Mouse (Mus musculus): ENCODE data around the gene Tmem212.
"Not testable (repeated sequence)": the region's sequence is repeated elsewhere in the genome, so short reads cannot be mapped to it uniquely, and the experiment has no call there.

The Tmem212 gene

DNA sequence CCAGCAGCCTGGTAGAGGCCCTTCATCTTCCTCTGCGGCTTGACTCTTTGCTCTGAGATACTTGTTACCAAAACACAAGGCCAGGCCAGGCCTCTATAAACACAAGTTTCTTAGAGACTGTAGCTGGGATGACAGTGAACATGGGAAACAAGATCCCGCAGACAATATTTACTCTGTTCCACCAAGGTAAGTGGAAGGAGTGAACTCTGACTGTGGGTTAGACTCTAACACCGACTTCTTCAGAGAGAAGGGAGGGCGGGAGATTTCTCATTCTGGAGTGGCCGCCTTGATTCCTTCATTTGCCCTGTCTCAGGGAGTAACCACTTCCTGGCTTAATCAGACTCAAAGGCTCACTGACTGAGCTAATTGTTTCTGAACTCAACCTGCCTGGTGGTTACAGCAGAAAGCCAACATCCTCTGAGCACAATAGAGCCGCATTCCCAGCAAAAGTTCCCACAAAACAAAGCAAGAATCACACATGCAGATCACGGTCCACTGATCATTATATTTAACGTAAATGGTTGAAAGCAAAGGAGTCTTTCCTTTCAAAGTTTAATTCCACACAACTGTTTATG is at the start of gene Tmem212:
Gene Tmem212 (minus strand): TSS at position 51 of the 575 bp plus-strand sequence.
- no peak for DNase-seq (ENCODE audit: low read depth in 2 of 2, low spot score in 2 of 2)

DNA sequence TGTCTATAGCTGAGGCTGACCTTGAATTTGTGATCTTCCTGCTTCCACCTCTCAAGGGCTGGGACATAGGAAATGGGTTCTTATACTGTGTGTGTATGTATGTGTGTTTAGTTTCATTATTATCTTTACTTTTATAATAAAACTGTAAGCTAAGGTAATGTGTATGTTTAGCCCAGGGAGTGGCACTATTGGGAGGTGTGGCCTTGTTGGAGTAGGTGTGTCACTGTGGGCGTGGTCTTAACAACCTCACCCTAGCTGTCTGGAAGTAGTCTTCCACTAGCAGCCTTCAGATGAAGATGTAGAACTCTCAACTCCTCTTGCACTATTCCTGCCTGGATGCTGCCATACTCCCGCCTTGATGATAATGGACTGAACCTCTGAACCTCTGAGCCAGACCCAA is 49.2 kb upstream of the Tmem212 start:
- DNase-seq (ENCODE audit: low read depth in 2 of 2, low spot score in 2 of 2) = not testable (repeated sequence)

DNA sequence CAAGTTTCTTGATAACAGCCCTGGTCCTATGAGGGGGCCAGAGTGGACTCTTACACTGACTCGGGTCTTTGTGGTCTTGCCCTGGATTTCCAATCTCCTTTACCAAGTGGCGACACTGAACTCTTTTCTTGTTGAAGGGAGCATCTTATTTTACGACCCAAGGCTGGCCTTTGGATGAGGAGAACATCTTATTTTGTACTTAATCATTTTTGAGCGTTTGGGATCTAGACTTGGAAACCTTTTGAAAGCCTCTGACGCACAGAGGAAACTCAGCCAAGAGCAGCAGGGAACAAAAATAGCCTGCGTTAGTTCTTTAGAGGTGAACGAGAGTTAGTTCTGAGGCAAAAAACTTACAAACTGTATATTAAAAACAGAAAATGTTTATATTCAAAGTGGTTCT is 46.8 kb upstream of the Tmem212 start:
- DNase-seq (ENCODE audit: low read depth in 2 of 2, low spot score in 2 of 2) = no peak

DNA sequence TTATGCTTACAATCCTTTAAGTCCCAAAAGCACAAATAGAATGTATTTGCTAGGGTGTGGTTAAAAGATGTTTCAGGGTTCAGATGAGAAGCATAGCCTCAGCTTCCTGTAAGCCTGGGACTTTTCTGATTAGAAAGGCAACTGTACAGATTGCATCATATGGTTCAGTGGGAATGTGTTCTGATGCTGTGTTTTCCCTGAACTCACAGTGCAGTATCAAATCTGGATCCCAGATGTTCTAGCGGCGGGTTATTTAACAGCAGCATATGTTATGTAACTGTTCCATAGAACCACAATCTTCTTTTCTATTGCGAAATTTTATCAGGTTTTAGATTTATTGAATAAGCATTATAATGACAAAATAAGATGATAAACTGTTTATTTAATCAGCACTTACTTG is 45.5 kb upstream of the Tmem212 start:
- no peak for DNase-seq (ENCODE audit: low read depth in 2 of 2, low spot score in 2 of 2)

DNA sequence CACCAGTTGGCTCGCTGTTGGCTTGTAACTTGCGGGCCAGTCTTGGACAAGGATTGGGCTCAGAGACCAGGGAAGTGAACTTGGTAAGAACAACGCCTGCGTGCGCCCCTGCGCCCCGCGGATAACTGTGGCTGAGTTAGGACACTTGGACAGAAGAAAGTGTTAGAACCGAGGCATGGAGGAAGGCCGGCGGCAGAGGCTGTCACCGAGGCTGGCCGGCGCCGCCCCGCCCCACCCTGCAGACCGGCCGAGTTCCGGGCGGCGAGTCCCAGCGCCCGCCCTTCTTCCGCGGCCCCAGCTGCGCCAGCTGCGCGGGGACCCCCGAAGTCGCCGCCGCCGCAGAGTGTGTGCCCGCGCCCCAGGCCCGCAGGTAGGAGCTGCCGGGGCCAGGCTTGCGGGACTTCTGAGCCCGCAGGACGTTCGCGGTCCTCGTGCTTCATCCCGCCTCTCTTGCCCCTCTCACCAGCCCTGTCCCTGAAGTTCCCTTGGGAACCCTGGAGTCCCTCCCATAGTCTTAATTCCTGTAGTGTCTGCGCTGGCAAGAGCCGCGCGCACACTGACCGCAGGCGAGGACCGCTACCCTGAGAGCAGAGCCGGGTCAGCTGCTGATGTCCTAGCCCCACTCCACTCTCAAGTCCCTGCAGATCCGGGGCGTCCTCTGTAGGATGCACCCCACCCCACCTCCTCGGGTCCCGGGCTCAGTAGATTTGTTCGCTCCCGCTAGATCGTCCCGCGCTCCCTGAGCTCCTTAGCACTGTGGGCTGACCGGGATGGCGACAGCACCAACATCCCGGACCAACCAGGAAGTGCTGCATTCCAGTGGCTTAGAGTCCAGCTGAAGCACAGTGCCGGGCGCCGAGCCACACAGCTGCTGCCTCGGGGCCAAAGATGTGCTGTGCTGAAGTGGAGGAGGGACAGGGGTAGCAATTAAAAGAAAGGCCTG is 42.5 kb upstream of the Tmem212 start, which contains the start of gene Pld1:
Gene Pld1 (plus strand): TSS at position 315 of the 943 bp plus-strand sequence.
- no peak for DNase-seq (ENCODE audit: low read depth in 2 of 2, low spot score in 2 of 2)

DNA sequence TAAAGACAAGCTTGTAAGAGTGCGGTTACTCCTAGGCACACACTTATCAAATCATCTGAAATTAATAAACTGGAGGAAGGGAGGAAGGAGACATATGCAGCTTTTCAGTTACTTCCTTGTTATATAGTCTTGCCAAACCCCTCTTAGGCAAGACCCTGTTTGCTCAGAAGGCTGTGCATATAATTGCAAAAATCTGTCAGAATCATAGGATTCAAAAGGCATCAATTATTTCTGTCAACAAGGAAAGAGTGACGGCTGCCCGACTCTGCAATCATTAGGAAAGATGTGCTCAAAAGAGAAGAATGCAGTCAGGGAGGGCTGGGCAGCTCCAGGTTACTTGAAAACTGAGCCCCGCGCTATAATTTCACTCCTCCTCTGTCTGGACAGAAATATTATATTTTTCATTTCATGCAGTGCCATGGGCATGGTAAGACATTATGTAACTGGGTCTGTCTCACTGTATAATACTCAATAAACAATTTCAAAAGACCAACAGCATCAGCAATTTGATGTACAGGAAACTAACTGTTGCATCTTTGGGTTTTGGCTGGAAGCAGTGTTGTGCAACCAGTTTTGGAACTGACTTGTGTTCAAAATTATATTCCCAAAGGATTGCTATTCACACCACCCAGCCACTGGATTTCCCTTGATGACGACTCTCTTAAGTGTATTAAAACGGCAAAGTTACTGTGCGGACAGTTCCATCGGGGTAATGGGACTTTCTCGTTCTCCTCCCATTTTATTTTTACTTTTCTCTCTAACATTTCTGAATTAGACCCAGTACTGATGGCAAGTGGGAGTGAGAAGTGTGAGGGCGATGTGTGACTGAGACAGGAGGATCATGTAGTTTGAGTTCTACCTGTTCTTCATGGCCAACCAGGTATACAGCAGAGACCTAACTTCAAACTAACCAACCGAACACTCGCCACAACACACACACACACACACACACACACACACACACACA is 41.3 kb upstream of the Tmem212 start:
- no peak for DNase-seq (ENCODE audit: low read depth in 2 of 2, low spot score in 2 of 2)

DNA sequence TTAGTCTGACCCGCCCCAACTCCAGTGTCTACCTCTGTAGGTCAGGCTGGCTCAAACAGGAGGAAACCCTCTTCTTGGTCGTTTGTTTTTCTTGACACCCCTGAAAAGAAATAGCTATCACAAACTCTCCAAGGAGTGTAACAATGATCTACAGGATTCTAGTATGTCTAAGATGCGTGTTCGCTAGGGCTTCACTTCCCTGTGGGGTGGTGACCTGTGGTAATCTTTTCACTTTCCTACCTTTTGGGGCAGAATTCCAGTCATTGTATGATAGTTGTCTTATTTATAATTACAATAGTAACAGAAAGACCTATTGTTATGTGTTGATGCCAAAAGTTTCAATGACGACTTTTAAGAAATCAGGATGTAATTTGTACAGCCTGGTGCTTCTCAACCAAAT is 40.6 kb upstream of the Tmem212 start:
- DNase-seq (ENCODE audit: low read depth in 2 of 2, low spot score in 2 of 2) = no peak

DNA sequence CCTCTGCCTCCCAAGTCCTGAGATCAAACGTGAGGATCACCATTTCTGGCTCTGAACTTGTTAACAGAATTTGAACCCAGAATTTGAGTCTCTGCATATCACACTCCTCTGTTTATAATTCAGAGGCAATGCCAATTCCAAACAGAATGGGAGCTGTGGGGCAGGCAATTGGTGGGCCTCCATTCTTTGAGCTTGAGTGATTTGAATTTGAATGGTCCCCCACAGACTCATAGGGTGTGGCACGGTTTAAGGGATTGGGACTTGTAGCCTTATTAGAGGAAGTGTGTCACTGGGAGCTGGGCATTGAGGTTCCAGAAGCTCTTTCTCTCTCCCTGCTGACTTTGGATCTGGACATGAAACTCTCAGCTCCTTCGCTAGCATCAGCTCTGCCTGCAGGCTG is 39.5 kb upstream of the Tmem212 start:
- DNase-seq (ENCODE audit: low read depth in 2 of 2, low spot score in 2 of 2) = no peak

DNA sequence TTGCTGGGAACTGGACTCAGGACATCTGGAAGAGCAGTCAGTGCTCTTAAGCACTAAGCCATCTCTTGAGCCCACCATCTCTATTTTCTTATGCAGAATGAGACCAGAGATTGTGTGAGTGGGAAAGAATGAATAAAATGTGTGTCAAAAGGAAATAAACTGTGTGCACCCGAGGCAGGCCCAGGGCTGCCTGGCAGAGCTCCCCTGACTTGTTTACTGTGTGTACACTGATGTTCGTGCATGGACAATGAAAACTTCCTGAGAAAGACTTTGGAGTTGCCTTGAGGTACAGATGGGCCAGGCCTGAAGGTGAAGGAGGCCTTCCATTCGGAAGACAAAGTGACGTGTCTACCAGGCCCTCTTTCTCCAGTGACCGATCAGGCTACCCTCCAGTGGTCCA is 36.2 kb upstream of the Tmem212 start:
- no peak for DNase-seq (ENCODE audit: low read depth in 2 of 2, low spot score in 2 of 2)

DNA sequence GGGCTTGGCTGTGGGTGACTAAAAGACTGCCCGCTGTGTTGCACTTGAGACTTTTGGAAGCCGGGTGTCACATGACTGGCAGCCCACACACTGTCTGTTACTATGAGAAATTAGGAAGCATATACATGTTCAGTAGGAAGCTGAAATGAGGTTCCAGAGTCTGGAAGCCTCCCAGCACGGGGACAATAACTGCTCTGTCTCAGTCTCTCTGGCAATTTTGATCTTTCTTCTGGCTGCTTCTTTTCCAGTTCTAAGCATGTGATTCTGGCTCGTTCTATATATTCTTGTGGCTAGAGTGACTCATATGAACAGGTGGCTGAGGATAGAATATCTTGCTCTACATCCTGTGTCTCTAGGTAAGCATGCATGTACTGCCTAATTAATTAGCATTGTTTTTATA is 33.1 kb upstream of the Tmem212 start:
- DNase-seq (ENCODE audit: low read depth in 2 of 2, low spot score in 2 of 2) = no peak

DNA sequence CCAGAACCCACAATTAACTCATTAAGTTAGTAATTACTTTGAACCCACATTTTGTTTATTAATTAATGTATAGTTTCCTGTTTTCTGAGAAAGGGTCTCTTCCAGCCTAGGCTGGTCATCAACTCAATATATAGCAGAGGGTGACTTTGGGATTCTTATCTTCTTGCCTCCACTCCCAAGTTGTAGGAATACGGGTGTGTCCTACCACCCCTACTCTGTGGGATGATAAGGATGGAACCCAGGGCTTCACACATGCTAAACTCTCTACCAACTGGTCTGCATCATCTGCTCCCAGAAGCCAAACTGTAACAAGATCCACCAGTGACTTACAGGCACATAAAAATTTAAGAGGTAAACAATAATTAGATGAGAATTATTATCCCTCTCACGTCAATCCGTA is 27.9 kb upstream of the Tmem212 start:
- DNase-seq (ENCODE audit: low read depth in 2 of 2, low spot score in 2 of 2) = no peak

DNA sequence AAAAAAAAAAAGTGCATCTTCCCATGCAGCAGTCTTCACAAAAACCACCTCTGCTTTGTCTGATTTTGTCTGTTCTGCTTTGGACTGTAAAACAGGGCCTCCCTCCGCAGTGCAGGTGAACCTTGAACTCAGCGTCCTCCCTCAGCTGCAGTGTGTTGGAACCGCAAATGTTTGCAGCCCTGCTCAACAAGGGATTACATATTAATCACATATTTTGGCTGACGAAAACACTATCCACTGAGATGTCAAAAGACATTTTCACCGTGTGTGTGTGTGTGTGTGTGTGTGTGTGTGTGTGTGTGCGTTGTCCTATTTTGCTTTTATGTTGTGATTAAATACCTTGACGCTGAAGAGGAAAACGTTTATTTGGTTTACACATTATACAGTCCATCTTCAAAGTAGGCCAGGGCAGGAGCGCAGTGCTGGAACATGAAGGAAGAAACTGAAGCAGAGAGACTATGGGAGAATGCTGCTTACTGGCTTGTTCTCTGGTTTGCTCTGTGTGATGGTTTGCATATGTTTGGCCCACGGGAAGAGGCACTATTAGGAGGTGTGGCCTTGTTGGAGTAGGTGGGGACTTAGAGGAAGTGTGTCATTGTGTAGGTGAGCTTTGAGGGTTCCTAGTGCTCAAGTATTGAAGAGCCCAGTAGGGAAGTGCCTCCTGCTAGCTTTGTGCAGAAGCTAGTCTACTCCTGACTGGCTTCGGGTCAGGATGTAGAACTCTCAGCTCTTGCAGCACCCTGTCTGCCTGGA is 25.3 kb upstream of the Tmem212 start:
- DNase-seq (ENCODE audit: low read depth in 2 of 2, low spot score in 2 of 2) = no peak

DNA sequence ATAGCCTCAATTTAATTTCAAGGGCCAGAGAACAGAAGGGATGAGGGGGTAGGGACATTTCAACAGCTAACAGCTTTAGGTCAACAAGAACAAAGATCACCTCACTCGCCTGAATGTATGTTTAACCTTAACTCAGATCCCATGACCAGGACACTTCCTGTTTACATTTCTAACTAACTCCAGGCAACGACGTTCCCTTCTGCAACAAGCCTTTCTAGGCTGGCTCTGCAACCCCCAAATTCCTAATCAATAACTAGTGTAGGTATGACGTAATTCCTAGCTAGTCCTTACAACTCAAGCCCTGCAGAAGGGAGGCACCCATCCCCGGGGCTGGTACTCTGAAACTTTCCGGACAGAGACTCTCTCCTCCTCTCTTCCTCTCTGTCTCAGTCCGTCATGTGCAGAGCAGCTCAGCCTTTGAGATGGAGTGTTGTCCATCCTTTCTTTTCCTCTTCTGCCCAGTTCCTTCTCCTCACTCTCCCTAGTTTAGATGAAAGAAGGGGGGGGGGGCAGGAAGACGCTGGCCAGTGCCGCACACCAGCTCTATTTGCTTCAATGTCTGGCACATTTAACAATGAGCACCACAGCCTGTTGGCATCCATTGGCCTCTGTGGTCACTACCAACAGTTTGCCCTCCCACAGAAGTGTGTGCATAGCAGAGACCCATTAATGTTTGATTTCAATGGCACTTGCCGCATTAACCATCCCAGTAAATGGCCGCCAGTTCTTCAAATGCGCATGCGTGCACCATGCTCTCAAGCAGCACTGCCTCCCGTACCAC is 22.7 kb upstream of the Tmem212 start:
- DNase-seq (ENCODE audit: low read depth in 2 of 2, low spot score in 2 of 2) = no peak

DNA sequence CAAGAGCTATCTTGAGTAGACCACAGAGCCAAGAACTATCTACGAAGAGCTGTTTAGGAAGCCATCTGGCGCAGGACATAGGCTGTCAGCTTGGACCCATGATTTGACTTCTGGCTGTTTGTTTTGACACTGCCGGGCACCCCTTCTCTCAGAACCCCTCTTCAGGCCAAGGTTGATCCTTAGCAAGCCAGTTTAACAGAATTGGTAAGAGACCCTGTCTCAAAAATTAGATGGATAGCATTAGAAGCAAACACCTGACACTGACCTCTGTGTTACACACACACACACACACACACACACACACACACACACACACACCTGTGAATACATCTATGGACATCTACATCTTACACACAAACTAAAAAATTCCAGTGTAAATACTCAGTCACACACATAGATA is 12.8 kb upstream of the Tmem212 start:
- DNase-seq (ENCODE audit: low read depth in 2 of 2, low spot score in 2 of 2) = no peak

DNA sequence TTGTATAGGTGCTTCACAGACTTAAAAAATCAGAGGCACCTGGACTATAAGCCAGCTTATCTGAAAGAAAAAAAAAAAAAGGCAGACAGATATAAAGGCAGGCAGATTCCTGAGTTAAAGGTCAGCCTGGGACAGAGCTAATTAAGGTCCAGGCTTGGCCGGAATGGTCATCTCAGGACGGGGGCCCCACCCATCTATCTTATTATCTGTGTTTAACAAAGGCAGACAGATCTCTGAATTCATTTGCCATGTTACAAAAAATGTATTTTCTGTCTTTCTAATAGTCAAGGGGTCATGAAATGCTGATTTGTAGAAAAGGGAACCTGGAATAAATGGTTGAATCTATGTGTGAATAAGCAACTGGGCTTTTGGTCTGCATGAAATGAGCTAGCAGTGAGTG is 12.1 kb upstream of the Tmem212 start:
- no peak for DNase-seq (ENCODE audit: low read depth in 2 of 2, low spot score in 2 of 2)

DNA sequence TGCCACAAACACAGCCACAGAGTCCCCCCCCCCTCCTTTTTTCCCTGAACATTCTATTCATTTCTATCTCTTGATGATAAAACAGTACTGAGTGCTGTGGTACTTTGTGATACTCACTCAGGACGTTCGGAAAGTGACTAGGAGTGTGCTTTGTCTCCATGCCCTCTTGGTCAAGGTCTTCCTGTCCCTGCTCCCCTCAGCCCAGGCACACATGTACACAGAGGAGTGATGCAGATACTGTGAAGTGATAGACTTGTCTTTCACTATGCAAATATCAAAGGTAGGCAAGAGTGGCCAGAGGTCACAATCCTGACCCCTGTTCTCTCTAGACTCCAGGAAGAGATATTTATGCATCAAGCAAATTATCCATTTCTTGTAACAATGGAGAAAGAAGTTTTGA is 11.1 kb upstream of the Tmem212 start:
- no peak for DNase-seq (ENCODE audit: low read depth in 2 of 2, low spot score in 2 of 2)

DNA sequence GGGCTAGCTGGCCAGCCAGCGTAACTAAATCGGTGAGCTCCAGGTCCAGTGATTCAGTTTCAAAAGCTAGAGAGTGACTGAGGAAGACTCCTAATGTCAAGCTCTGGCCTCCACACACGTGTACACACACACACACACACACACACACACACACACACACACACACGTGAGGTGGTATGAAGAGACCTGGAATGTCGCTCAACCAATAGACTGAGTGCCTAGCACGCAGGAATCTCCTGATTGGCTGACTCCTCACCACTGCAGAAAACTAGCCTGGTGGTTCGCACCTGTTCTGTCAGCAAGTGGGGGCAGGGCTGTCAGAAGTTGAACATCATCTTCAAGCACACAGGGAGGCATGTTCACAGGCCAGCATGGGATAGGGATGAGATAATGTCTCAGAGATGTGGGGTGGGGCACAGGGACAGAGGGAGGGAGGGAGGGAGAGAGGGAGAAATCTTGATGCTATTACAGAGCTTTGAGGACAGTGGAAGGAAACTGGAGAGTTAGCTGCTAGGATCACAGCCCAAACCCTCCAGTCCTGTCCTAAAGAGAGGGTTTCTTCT is 10.6 kb upstream of the Tmem212 start:
- DNase-seq (ENCODE audit: low read depth in 2 of 2, low spot score in 2 of 2) = no peak

DNA sequence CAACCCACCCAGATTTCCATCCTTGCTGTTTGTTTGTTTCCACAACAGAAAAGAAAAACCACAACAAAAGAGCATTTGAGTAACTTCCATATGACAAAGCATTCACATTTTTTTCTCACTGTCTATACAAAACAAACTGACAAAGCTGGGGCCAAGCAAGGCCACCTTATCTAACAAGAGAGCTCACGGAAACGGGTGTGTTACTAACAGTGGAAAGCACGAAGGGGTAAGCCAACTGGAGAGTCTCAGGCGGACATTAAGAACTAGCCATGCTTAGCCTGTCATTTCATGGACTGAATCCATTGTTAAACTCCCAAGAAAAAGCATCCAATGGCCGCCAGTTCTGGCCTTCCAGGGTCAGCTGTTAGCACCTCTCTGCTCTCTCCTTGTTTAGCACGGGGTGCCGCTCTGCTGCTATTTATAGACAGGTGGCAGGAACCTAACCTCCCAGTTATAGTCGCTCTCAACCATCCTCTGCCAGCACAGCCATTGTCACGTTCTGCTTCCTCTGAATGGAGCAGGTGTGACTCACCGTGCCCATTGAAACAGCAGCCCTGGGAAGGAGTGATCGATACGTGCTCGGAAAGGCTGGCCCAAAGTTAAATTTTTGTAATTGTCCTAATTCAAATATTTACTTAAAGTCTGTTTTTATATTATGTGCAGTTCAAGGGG is 8.6 kb upstream of the Tmem212 start:
- no peak for DNase-seq (ENCODE audit: low read depth in 2 of 2, low spot score in 2 of 2)

DNA sequence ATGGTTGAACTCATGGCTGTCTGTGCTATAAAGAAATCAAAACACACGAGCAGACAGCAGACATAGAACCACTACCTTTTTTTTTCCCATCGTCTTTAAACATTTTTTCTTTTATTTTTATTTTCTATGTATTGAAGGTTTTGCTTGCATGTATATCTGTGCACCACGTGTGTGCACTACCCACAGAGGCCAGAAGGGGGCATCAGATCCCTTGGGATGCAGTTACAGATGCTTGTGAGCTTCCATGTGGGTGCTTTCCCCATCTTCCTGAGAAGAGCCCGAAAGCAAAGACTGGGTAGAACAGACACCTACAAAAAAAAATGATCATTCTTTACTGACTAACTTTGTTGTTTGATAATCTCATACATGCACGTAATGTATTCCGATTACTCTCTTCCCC is 5.7 kb upstream of the Tmem212 start:
- no peak for DNase-seq (ENCODE audit: low read depth in 2 of 2, low spot score in 2 of 2)
